Mouse (Mus musculus) cortical plate, adult 2 months (tissue): ENCODE data around the gene Kdr.

Source experiments
- CTCF ChIP-seq: fragments of 200-500 bp; IDR thresholded peaks from 2 replicates; pipeline ENCODE4 v1.5.1; 2011; ENCODE audit warnings: mild to moderate bottlenecking, control low read depth, low read length; ENCODE audit not compliant: insufficient read depth; ENCODE audit errors: extremely low read depth
- POLR2A ChIP-seq: fragments of 200-500 bp; IDR thresholded peaks from 2 replicates; pipeline ENCODE4 v1.6.1; 2011; ENCODE audit warnings: mild to moderate bottlenecking, low read length, control low read depth; ENCODE audit not compliant: insufficient read depth; ENCODE audit errors: extremely low read depth

DNA sequence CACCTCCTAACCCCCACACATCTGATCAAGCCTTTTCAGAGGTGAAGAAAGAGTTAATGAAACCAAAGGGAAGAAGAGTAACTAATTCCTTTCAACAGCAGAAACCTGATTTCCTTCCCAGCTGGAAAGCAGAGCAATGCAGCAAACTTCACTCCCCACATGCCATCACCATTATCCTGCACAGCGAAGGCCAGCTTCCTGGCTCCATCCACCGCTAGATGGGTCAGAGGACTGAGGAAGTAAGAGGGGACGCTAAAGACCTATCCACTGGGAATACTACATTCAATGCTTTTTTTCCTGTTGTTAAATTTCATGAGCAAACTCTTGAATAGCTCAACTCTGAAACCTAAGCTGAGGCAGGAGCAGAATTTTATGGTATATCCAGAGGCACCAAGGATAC lies 8.4 kb downstream of the Kdr start:
- TF ChIP-seq POLR2A (no peak), CTCF (no peak)
